In the genomic region with DNA sequence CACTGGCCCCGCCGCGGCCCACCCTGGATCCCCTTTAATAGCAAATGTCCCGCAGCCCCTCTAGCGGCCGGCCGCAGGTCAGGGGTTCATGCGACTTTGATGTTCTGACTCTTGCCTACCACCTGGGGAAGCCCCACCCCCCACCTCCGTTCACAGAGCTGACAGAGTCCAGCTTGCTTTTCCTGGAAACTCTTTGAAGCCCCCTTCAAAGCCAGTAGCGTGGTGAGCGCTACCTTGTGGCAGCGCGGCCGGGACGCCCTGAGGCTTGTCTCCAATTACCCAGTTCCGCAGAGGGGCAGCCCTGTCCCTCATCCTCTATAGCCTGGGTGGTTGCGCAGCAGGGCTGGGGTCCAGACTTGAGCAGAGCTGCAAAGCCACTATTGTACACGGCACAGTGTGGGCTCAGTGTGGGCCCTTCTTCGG, we compare ENCODE assay signal across 11 mouse cellular contexts. TPM values are rescaled to one million over a fixed set of nuclear protein-coding genes. Genes with fewer than 3 reads are reported as not detected.
DNase-seq lines count a peak whose midpoint lies in the region; ATAC-seq lines count a peak whose summit lies in the region.
"Had no signal": no experiment of that assay in that cellular context is flagged by ENCODE, and none has a peak within 500 bp of the region (broad histone marks: within the 10 kb centered on the region; RNA-seq: fewer than 3 reads in every experiment).

No protein-coding gene starts in this region.

- peak; percentile 55 for DNase-seq in forebrain, embryonic 10.5 days (ENCODE audit: extremely low spot score, low spot score)
- DNase-seq in neural tube, embryonic 10.5 days (ENCODE audit: extremely low spot score, low spot score): peak; percentile 73
- peak; percentile 55 for DNase-seq in hindbrain, embryonic 11.5 days (ENCODE audit: low spot score)
- peak; percentile 66 for DNase-seq in midbrain, embryonic 14.5 days
- DNase-seq in spleen, postnatal 36 days (ENCODE audit: low spot score in 2 of 2): no peak
- DNase-seq in adrenal gland, postnatal 14 days: no peak
- DNase-seq: cerebellum, adult 9-10 months; kidney, adult 9 months had no signal

- H3K36me3 ChIP-seq in forebrain, embryonic 10.5 days (replicated peaks): no peaks in the 10 kb centered on the region
- H3K36me3 ChIP-seq in forebrain, embryonic 15.5 days: no peaks in the 10 kb centered on the region
- H3K36me3 ChIP-seq in neural tube, embryonic 15.5 days: no peaks in the 10 kb centered on the region
- no peaks in the 10 kb centered on the region for H3K36me3 ChIP-seq in hindbrain, embryonic 11.5 days (ENCODE audit: control insufficient read depth, insufficient read depth, low read length)
- H3K36me3 ChIP-seq in midbrain, embryonic 14.5 days (ENCODE audit: control insufficient read depth, insufficient read depth, low read length): no peaks in the 10 kb centered on the region

- WGBS in forebrain, embryonic 10.5 days: 2% methylated on average over 19 of the region's 19 CpGs
- WGBS in forebrain, embryonic 15.5 days: 6% methylated on average over 19 of the region's 19 CpGs
- 6% methylated on average over 19 of the region's 19 CpGs for WGBS in neural tube, embryonic 15.5 days
- WGBS in hindbrain, embryonic 11.5 days: 1% methylated on average over 19 of the region's 19 CpGs
- WGBS in midbrain, embryonic 14.5 days: 3% methylated on average over 19 of the region's 19 CpGs

- peak overlapping the region; percentile 32 for H3K27ac ChIP-seq in forebrain, embryonic 10.5 days
- H3K27ac ChIP-seq in forebrain, embryonic 15.5 days (replicated peaks): no peak overlapping the region
- no peak overlapping the region for H3K27ac ChIP-seq in neural tube, embryonic 15.5 days (replicated peaks)
- no peak overlapping the region for H3K27ac ChIP-seq in hindbrain, embryonic 11.5 days (ENCODE audit: low read depth, low read length)
- H3K27ac ChIP-seq in midbrain, embryonic 14.5 days (replicated peaks; ENCODE audit: low read depth, low read length): no peak overlapping the region
- H3K27ac ChIP-seq: liver, embryonic 14.5 days had no signal

- H3K4me3 ChIP-seq in forebrain, embryonic 10.5 days: peak overlapping the region; percentile 34
- no peak overlapping the region for H3K4me3 ChIP-seq in forebrain, embryonic 15.5 days
- no peak overlapping the region for H3K4me3 ChIP-seq in neural tube, embryonic 15.5 days (replicated peaks)
- no peak overlapping the region for H3K4me3 ChIP-seq in hindbrain, embryonic 11.5 days (ENCODE audit: low read depth, low read length)
- no peak overlapping the region for H3K4me3 ChIP-seq in midbrain, embryonic 14.5 days (replicated peaks; ENCODE audit: low read depth, low read length)

- ATAC-seq in forebrain, embryonic 15.5 days (replicated peaks): no peak
- ATAC-seq in neural tube, embryonic 15.5 days (ENCODE audit: low FRiP score): no peak
- 0 out of 2 replicates have a peak, but pooled peaks have one; percentile 15 for ATAC-seq in hindbrain, embryonic 11.5 days (ENCODE audit: low FRiP score)
- no peak for ATAC-seq in midbrain, embryonic 14.5 days (ENCODE audit: low FRiP score, low TSS enrichment)

- no peak overlapping the region for H3K9ac ChIP-seq in forebrain, embryonic 15.5 days (replicated peaks)
- H3K9ac ChIP-seq in neural tube, embryonic 15.5 days (replicated peaks): no peak overlapping the region
- no peak overlapping the region for H3K9ac ChIP-seq in hindbrain, embryonic 11.5 days (ENCODE audit: low read depth, low read length)
- H3K9ac ChIP-seq in midbrain, embryonic 14.5 days (replicated peaks; ENCODE audit: low read length): no peak overlapping the region
- H3K9ac ChIP-seq: liver, embryonic 14.5 days had no signal

- no peak overlapping the region for H3K4me2 ChIP-seq in forebrain, embryonic 15.5 days (replicated peaks)
- H3K4me2 ChIP-seq in neural tube, embryonic 15.5 days: no peak overlapping the region; the same call in 1 of the 2 replicates
- peak overlapping the region; percentile 35 for H3K4me2 ChIP-seq in hindbrain, embryonic 11.5 days (replicated peaks; ENCODE audit: low read depth, low read length)
- no peak overlapping the region; the same call in 1 of the 2 replicates for H3K4me2 ChIP-seq in midbrain, embryonic 14.5 days (ENCODE audit: low read length)

- peaks cover 63% of the 10 kb centered on the region for H3K27me3 ChIP-seq in forebrain, embryonic 10.5 days (ENCODE audit: poor library complexity, severe bottlenecking)
- peaks cover 6% of the 10 kb centered on the region; the same call in 1 of the 2 replicates for H3K27me3 ChIP-seq in forebrain, embryonic 15.5 days
- peaks cover 24% of the 10 kb centered on the region for H3K27me3 ChIP-seq in neural tube, embryonic 15.5 days (replicated peaks)
- H3K27me3 ChIP-seq in hindbrain, embryonic 11.5 days (ENCODE audit: control insufficient read depth, insufficient read depth, low read length): peaks cover 2% of the 10 kb centered on the region; the same call in 1 of the 2 replicates
- no peaks in the 10 kb centered on the region for H3K27me3 ChIP-seq in midbrain, embryonic 14.5 days (ENCODE audit: control insufficient read depth, insufficient read depth, low read length)

- H3K4me1 ChIP-seq in forebrain, embryonic 10.5 days: peaks cover 60% of the 10 kb centered on the region
- H3K4me1 ChIP-seq in forebrain, embryonic 15.5 days: peaks cover 33% of the 10 kb centered on the region
- H3K4me1 ChIP-seq in neural tube, embryonic 15.5 days: peaks cover 39% of the 10 kb centered on the region
- peaks cover 9% of the 10 kb centered on the region; the same call in 1 of the 2 replicates for H3K4me1 ChIP-seq in hindbrain, embryonic 11.5 days (replicated peaks; ENCODE audit: control insufficient read depth, insufficient read depth, low read length)
- H3K4me1 ChIP-seq in midbrain, embryonic 14.5 days (ENCODE audit: control insufficient read depth, insufficient read depth, low read length): peaks cover 22% of the 10 kb centered on the region; the same call in 1 of the 2 replicates

- no peaks in the 10 kb centered on the region for H3K9me3 ChIP-seq in forebrain, embryonic 10.5 days
- no peaks in the 10 kb centered on the region for H3K9me3 ChIP-seq in forebrain, embryonic 15.5 days
- H3K9me3 ChIP-seq in neural tube, embryonic 15.5 days (replicated peaks): no peaks in the 10 kb centered on the region
- no peaks in the 10 kb centered on the region for H3K9me3 ChIP-seq in hindbrain, embryonic 11.5 days (ENCODE audit: control insufficient read depth, low read length)
- no peaks in the 10 kb centered on the region for H3K9me3 ChIP-seq in midbrain, embryonic 14.5 days (ENCODE audit: control insufficient read depth, low read length)

RNA-seq across cellular contexts. Expression of gene Rpl38, which starts 28.6 kb away (rescaled TPM):
- polyA plus RNA-seq in forebrain, embryonic 10.5 days (2016; fragmentation: Nextera tagmentation; extraction: Ambion mirVana): 1,134 and 1,162 TPM in 2 replicates
- 787 and 864 TPM in 2 replicates for polyA plus RNA-seq in forebrain, embryonic 15.5 days (2015; fragmentation: Nextera tagmentation; extraction: Ambion mirVana)
- 804 and 844 TPM in 2 replicates for polyA plus RNA-seq in neural tube, embryonic 15.5 days (2015; fragmentation: Nextera tagmentation; extraction: Ambion mirVana)
- polyA plus RNA-seq in hindbrain, embryonic 11.5 days (2014; fragmentation: Nextera tagmentation; extraction: Ambion mirVana): 833 and 865 TPM in 2 replicates
- polyA plus RNA-seq in midbrain, embryonic 14.5 days (2014; fragmentation: Nextera tagmentation; extraction: Ambion mirVana): 707 and 859 TPM in 2 replicates
- total RNA-seq in adrenal gland, postnatal 14 days (2021): 1,048 and 1,188 TPM in 2 replicates

RNA-seq across cellular contexts. Expression of gene Ttyh2, which starts 35.5 kb away (rescaled TPM):
- 8.6 and 9.5 TPM in 2 replicates for polyA plus RNA-seq in forebrain, embryonic 10.5 days (2016; fragmentation: Nextera tagmentation; extraction: Ambion mirVana)
- 23.1 and 24.1 TPM in 2 replicates for polyA plus RNA-seq in forebrain, embryonic 15.5 days (2015; fragmentation: Nextera tagmentation; extraction: Ambion mirVana)
- polyA plus RNA-seq in neural tube, embryonic 15.5 days (2015; fragmentation: Nextera tagmentation; extraction: Ambion mirVana): 30.0 and 31.0 TPM in 2 replicates
- polyA plus RNA-seq in hindbrain, embryonic 11.5 days (2014; fragmentation: Nextera tagmentation; extraction: Ambion mirVana): 15.3 and 16.0 TPM in 2 replicates
- polyA plus RNA-seq in midbrain, embryonic 14.5 days (2014; fragmentation: Nextera tagmentation; extraction: Ambion mirVana): 25.2 and 31.0 TPM in 2 replicates
- 61.7 and 64.7 TPM in 2 replicates for total RNA-seq in adrenal gland, postnatal 14 days (2021)

Comparison
In these comparisons a context has a peak if more than half of its experiments do, and no peak if none do; other contexts are left out.
1. DNase-seq: peak in forebrain, embryonic 10.5 days (single experiment), neural tube, embryonic 10.5 days (single experiment), hindbrain, embryonic 11.5 days (single experiment) and midbrain, embryonic 14.5 days (single experiment); none in spleen, postnatal 36 days (0 of 2) and adrenal gland, postnatal 14 days (single experiment).